Mouse (Mus musculus): ENCODE measurements around the gene Spred3. TPM values are rescaled to one million over a fixed set of nuclear protein-coding genes. Genes with fewer than 3 reads are reported as not detected.

Spred3 gene
- polyA plus RNA-seq, 1 experiment from 2014 or later = 8.2 TPM

- 41% methylated on average over 5 of the region's 5 CpGs for whole genome bisulfite sequencing
- peak; percentile 40 for ATAC-seq (ENCODE audit: low FRiP score)
- H3K36me3 ChIP-seq = peaks cover 13% of the 10 kb centered on the region
- peak overlapping the region; percentile 77 for H3K27ac ChIP-seq
- H3K4me2 ChIP-seq = peak overlapping the region; percentile 49
- peak overlapping the region; percentile 71 for H3K4me3 ChIP-seq
- peaks cover 27% of the 10 kb centered on the region for H3K4me1 ChIP-seq (replicated peaks)
- peak overlapping the region; percentile 35; the same call in 1 of the 2 replicates for H3K9ac ChIP-seq
- no peaks in the 10 kb centered on the region for H3K27me3 ChIP-seq
- no peaks in the 10 kb centered on the region for H3K9me3 ChIP-seq
Measured at GRCm38 (mm10) chr7:29180854-29181236, 10.6 kb upstream of the Spred3 start.

GRCm38 (mm10) chr7:29180077-29180853 is 10.1 kb upstream of the Spred3 start, which contains the start of gene Psmd8:
Psmd8 (minus strand) TSS chr7:29180701.
- H3K36me3 ChIP-seq = peaks cover 19% of the 10 kb centered on the region
- peak within 1 kb of the TSS; percentile 77 for H3K27ac ChIP-seq
- H3K4me2 ChIP-seq = peak within 1 kb of the TSS; percentile 89
- no peaks in the 10 kb centered on the region for H3K9me3 ChIP-seq
- H3K4me3 ChIP-seq = peak within 1 kb of the TSS; percentile 71
- peak; percentile 95 for ATAC-seq (ENCODE audit: low FRiP score)
- H3K4me1 ChIP-seq (replicated peaks) = peaks cover 27% of the 10 kb centered on the region
- peaks cover 5% of the 10 kb centered on the region for H3K27me3 ChIP-seq
- peak within 1 kb of the TSS; percentile 81 for H3K9ac ChIP-seq
- under 1% methylated on average over 62 of the region's 62 CpGs for WGBS

DNA sequence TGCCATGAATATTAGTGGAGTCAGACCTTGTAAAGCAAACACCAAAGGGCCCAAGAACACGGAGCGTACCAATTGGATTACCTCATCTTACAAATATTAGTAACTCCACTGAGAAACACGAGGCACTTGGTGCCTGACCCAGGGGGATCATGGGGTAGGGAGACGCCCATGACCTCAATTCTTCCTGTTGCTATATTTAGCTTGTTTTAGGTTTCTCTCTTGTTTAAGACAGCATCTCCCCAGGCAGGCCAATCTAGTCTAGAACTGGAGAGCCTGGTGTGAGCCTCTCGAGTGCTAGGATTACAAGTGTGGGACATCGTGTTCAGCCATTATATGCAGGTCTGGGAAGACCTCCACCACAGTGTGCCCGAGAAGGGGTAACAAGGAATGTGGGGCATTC is 9.1 kb upstream of the Spred3 start:
- Histone ChIP-seq H3K9ac (peak overlapping the region; percentile 81), H3K4me2 (peak overlapping the region; percentile 89), H3K4me1 (replicated peaks) (peaks cover 27% of the 10 kb centered on the region), H3K27ac (no peak overlapping the region), H3K36me3 (peaks cover 29% of the 10 kb centered on the region), H3K27me3 (peaks cover 14% of the 10 kb centered on the region), H3K4me3 (peak overlapping the region; percentile 71), H3K9me3 (no peaks in the 10 kb centered on the region)
- no peak for ATAC-seq (ENCODE audit: low FRiP score)
- WGBS = 61% methylated on average over 7 of the region's 7 CpGs

GRCm38 (mm10) chr7:29178106-29178505 is 7.9 kb upstream of the Spred3 start:
- WGBS = 90% methylated on average over 4 of the region's 4 CpGs
- 0 out of 2 replicates have a peak overlapping the region, but pooled peaks have one; percentile 89 for H3K4me2 ChIP-seq

GRCm38 (mm10) chr7:29172390-29173016 is 2.3 kb upstream of the Spred3 start:
- Histone ChIP-seq H3K9ac (0 out of 2 replicates have a peak overlapping the region, but pooled peaks have one; percentile 51), H3K4me3 (no peak overlapping the region; the same call in 1 of the 2 replicates), H3K27ac (no peak overlapping the region), H3K36me3 (peaks cover 49% of the 10 kb centered on the region), H3K4me1 (replicated peaks) (peaks cover 43% of the 10 kb centered on the region), H3K27me3 (peaks cover 61% of the 10 kb centered on the region), H3K9me3 (no peaks in the 10 kb centered on the region), H3K4me2 (no peak overlapping the region)
- WGBS = 23% methylated on average over 24 of the region's 32 CpGs
- ATAC-seq (ENCODE audit: low FRiP score) = no peak

More at GRCm38 (mm10) chr7:29178106-29178505, 7.9 kb upstream of the Spred3 start:
- peaks cover 27% of the 10 kb centered on the region for H3K4me1 ChIP-seq (replicated peaks)
- H3K27ac ChIP-seq = no peak overlapping the region
- H3K27me3 ChIP-seq = peaks cover 27% of the 10 kb centered on the region
- H3K9ac ChIP-seq = no peak overlapping the region
- H3K9me3 ChIP-seq = no peaks in the 10 kb centered on the region
- no peak for ATAC-seq (ENCODE audit: low FRiP score)
- H3K36me3 ChIP-seq = peaks cover 41% of the 10 kb centered on the region
- H3K4me3 ChIP-seq = 0 out of 2 replicates have a peak overlapping the region, but pooled peaks have one; percentile 0

DNA sequence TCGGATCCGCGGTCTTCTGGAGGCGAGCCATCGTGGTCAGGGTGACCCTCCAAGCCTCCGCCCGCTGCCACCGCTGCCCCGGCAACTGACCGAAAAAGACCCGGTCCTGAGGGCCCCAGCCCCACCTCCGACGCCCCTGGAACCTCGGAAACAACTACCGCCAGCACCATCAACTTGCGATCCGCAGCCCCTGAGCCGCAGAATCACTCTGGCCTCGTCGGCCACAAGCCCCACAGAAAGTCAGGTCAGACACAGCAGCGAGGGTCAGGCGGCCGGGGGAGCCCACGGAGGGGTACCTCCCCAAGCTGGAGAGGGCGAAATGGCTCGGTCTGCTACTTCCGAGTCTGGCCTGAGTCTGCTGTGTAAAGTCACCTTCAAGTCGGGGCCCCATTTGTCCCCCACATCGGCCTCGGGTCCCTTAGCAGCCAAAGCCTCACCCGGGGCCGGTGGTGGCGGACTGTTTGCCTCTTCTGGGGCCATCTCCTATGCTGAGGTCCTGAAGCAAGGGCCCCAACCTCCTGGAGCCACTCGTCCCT is 1.4 kb upstream of the Spred3 start:
- H3K9me3 ChIP-seq = no peaks in the 10 kb centered on the region
- ATAC-seq (ENCODE audit: low FRiP score) = no peak
- peak overlapping the region; percentile 71 for H3K4me3 ChIP-seq
- peaks cover 66% of the 10 kb centered on the region for H3K27me3 ChIP-seq
- H3K9ac ChIP-seq = peak overlapping the region; percentile 51; the same call in 1 of the 2 replicates
- H3K36me3 ChIP-seq = peaks cover 44% of the 10 kb centered on the region
- H3K27ac ChIP-seq = no peak overlapping the region
- peak overlapping the region; percentile 73 for H3K4me2 ChIP-seq
- 6% methylated on average over 33 of the region's 34 CpGs for WGBS
- H3K4me1 ChIP-seq (replicated peaks) = peaks cover 47% of the 10 kb centered on the region

DNA sequence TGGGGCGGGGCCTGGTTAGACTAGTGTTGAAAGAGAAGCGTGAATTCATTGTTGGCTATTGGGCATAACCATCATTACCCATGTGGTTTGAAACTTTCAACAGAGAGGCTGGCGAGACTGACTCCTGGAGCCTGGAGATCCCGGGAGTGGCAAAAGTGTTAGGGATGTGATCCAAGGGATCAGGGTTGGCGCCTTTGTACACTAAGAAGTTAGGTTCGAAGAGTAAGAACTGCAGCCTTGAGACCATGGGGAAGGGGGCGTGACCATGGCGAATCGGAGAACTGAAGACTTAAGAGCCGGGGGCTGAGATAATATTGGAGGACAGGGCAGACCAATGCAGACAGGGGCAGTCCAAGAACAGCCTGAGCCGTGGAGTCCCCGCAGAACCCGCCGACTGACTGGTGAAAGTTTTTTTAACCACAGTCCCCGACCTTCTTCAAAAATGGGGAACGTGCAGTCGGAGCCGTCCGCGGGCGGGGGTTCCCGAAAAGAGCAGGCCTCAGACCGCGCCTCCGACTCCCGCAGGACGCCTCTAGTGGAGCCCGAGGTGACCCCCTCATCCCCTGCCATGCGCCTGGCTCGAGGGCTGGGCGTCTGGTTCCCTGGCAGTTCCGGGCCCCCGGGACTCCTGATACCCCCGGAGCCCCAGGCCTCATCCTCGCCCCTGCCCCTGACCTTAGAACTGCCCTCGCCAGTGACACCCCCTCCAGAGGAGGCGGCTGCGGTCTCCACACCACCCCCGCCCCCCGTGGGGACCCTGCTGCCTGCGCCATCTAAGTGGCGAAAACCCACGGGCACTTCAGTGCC is 747 bp upstream of the Spred3 start:
- H3K9ac ChIP-seq = peak overlapping the region; percentile 51; the same call in 1 of the 2 replicates

DNA sequence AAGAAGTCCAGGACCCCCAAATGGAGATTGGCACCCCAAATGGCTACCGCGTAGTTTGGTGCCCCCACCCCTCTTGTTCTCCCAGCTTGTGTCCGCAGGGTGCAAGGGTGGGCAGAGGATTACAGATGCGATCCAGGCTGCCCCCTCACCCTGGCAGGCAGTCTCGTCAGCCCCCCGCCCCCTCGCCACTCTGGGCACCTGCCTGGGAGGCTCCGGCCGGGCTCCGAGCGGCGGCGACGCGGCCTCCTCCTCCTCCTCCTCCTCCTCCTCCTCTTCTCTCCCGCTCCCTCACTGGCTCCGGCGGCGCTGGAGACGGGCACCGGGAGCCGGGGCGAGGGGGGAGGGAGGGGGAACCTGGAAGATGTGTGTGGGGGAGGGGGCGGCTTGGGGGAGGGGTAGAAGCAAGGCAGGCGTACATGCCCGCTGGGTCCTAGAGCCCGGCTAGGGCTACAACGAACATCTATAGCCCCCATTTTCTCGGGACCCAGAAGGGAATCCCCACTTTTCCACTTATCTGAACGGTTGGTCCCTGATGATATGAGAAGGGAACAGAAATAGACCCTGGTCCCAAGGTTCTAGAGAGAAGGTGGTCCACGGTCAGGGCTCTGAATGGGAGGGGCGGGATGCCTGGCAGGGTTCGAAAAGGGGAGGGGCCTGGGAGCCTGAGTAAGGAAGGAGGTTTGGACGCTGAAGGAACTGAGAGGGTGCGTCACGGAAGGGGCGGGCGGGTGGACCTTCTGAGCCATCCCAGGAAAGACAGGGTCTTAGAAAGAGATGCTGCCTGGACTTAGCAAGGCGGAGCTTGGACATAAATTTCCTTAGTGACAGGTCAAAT is 763 bp downstream of the Spred3 start:
- Histone ChIP-seq H3K36me3 (peaks cover 29% of the 10 kb centered on the region), H3K4me1 (replicated peaks) (peaks cover 47% of the 10 kb centered on the region), H3K27ac (peak overlapping the region; percentile 89), H3K4me3 (peak overlapping the region; percentile 71), H3K27me3 (peaks cover 57% of the 10 kb centered on the region), H3K9me3 (no peaks in the 10 kb centered on the region), H3K4me2 (peak overlapping the region; percentile 73), H3K9ac (peak overlapping the region; percentile 80)
- WGBS = under 1% methylated on average over 31 of the region's 39 CpGs
- ATAC-seq (ENCODE audit: low FRiP score) = peak; percentile 80

More for the DNA sequence above, 747 bp upstream of the Spred3 start:
- ATAC-seq (ENCODE audit: low FRiP score) = no peak
- Histone ChIP-seq H3K4me1 (replicated peaks) (peaks cover 47% of the 10 kb centered on the region), H3K27me3 (peaks cover 70% of the 10 kb centered on the region), H3K36me3 (peaks cover 42% of the 10 kb centered on the region), H3K4me3 (peak overlapping the region; percentile 71), H3K27ac (no peak overlapping the region), H3K9me3 (no peaks in the 10 kb centered on the region), H3K4me2 (peak overlapping the region; percentile 73)
- WGBS = 1% methylated on average over 43 of the region's 43 CpGs

DNA sequence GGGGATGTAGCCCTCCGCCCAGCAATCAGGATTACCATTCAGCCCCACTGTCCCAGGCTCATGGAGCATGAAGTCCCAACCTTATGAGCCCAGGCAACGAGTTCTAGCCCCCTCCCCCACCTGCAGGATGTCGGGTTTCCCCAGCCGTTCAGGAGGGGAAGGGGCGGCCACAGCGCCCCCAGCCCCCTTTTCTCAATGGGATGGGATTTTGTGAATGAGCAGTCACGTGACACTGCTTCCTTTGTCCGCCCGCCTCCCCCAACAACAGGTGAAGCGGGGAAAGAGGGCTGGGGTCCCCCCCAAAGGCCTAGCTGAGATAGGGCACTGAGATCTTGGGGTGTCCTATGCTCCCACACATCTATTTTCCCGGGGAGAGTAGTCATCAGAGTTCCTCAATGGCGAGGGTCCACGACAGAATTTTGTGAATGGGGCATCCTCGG is 1.4 kb downstream of the Spred3 start:
- peak; percentile 36 for ATAC-seq (ENCODE audit: low FRiP score)
- H3K9me3 ChIP-seq = no peaks in the 10 kb centered on the region
- peaks cover 50% of the 10 kb centered on the region for H3K27me3 ChIP-seq
- H3K4me3 ChIP-seq = peak overlapping the region; percentile 71
- peak overlapping the region; percentile 73 for H3K4me2 ChIP-seq
- H3K36me3 ChIP-seq = peaks cover 25% of the 10 kb centered on the region
- H3K27ac ChIP-seq = peak overlapping the region; percentile 89
- peaks cover 47% of the 10 kb centered on the region for H3K4me1 ChIP-seq (replicated peaks)
- peak overlapping the region; percentile 80 for H3K9ac ChIP-seq
- under 1% methylated on average over 14 of the region's 14 CpGs for WGBS

- 3% methylated on average over 10 of the region's 10 CpGs for WGBS
- H3K36me3 ChIP-seq = peaks cover 20% of the 10 kb centered on the region
- peak overlapping the region; percentile 80 for H3K9ac ChIP-seq
- no peak for ATAC-seq (ENCODE audit: low FRiP score)
- no peaks in the 10 kb centered on the region for H3K9me3 ChIP-seq
- H3K4me2 ChIP-seq = peak overlapping the region; percentile 73
- H3K27me3 ChIP-seq = peaks cover 44% of the 10 kb centered on the region
- peak overlapping the region; percentile 89 for H3K27ac ChIP-seq
- peaks cover 47% of the 10 kb centered on the region for H3K4me1 ChIP-seq (replicated peaks)
- H3K4me3 ChIP-seq = peak overlapping the region; percentile 71
Measured at GRCm38 (mm10) chr7:29168121-29168695, 2.0 kb downstream of the Spred3 start.
